Mouse (Mus musculus): Measurements from ENCODE around the gene Ppp1r14b.

Ppp1r14b gene

DNA sequence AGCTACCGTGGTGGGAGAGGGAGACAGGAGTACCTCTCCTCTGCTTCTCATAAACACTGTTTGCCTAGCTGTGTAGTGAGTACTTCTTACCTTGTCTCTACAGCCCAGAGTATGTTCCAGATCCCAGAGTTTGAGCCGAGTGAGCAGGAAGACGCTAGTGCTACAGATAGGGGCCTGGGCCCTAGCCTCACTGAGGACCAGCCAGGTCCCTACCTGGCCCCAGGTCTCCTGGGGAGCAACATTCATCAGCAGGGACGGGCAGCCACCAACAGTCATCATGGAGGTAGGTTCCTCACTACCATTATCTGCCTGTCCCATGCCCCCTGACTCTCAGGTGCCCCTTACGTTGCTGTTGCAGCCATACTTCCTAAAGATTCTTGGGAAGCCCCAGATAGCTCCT is 32.0 kb upstream of the Ppp1r14b start:
- DNase-seq (ENCODE audit: low spot score), result no peak

DNA sequence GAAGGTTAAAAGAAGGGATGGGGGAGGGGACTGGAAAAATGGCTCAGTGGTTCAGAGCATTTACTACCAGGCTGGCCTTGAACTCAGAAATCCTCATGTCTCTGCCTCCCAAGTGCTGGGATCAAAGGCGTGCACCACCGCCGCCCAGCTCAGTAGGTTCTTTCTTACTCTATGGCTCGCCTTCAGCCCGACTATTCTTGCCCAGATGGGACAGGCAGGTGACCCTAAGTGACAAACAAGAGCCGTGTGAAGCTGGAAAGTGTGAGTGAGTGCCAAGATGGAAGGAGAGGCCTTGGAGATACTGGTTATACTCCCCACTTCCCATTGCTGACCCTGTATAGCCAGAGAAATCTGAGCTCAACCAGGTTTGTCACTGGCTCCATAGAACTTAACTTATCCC is 31.1 kb upstream of the Ppp1r14b start:
- DNase-seq (ENCODE audit: low spot score), result no peak

GRCm38 (mm10) chr19:6947742-6948141 is 27.0 kb upstream of the Ppp1r14b start:
- no peak for DNase-seq (ENCODE audit: low spot score)

GRCm38 (mm10) chr19:6948186-6948585 is 26.6 kb upstream of the Ppp1r14b start:
- no peak for DNase-seq (ENCODE audit: low spot score)

DNA sequence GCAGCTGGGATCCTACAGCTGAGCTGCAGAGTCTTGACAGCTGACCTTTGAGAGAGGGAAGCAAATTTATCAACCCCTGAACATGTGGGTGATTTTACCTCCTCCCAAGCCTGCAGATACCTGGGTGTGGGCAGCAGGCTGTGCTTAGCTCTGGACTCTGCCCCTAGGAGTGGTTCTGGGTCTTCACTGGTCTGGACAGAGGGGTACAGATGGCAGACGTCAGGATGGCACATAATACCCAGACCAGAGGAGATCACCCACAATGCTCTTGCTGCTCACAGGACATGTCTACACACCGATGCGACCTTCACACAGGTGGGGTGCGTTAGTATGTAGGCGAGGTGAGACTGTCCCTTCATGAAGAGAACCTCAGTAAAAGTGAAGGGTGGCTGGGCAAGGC is 25.2 kb upstream of the Ppp1r14b start:
- DNase-seq (ENCODE audit: low spot score), result no peak

DNA sequence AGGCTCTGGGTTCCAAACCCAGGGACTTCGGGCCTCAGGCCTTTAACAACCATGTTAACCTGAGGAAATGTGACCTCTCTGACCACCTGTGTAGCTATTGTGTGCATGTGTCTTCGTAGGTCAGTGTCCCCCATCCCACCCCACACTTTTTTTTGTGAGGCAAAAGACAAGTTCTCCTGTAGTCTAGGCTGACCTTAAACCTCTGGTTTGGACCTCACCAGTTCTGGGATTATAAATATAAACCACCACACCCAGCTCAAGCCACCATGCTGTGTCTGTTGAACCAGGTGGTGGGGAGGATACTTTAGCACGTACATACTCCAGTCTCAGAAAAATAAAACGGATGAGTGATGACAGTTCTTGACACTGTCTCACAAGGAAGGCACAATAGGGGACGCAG is 24.8 kb upstream of the Ppp1r14b start:
- DNase-seq (ENCODE audit: low spot score), result no peak

DNA sequence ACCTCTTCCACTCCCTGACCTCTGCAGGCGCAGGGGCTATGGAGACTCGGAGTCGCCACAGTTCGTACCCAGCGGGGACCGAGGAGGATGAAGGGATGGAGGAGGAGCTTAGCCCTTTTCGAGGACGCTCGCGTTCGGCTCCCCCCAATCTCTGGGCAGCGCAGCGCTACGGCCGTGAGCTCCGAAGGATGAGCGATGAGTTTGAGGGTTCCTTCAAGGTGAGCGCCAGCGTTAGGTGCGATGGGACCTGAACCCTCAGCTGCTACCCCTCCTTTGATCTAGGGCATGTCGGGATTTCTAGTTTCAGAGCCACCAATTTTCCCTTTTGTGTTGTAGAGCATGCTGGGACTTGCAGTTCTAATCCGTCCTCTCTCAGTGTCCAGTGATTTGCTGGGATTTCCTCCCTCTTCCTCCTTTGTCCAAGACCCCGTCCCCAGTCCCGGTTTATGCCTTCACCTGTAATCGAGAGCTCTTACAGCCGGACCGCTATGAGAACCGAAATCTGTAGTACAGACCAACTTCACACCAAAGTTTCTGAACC is 24.1 kb upstream of the Ppp1r14b start:
- peak; percentile 75 for DNase-seq (ENCODE audit: low spot score)

DNA sequence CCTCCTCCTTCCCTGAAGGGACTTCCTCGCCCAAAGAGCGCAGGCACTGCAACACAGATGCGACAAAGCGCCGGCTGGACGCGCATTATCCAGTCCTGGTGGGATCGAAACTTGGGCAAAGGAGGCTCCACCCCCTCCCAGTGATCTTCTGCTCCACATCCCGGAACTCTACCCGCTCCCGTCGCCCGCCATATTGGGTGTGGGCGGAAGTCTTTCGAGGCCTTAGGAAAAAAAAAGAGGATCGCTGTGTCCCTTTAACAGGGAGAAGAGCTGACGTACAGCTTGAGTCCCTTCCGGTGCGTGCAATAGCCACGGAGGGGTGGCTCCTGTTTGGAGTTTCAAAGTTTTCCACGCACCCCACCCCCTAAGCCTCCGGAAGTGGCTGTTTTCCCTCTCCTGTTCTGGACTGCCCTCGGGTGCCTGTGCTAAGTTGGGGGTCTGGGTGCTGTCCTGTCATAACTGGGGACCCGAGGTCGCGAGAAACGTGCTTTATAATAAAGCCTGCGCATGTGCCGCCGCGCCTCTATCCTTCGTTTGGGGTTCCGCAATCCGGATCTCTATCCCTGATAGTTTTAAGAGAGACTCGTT is 23.3 kb upstream of the Ppp1r14b start:
- DNase-seq (ENCODE audit: low spot score), result peak; percentile 95

GRCm38 (mm10) chr19:6951994-6952711 is 22.6 kb upstream of the Ppp1r14b start:
- DNase-seq (ENCODE audit: low spot score), result peak; percentile 80

GRCm38 (mm10) chr19:6952712-6953037 is 22.1 kb upstream of the Ppp1r14b start:
- peak; percentile 62 for DNase-seq (ENCODE audit: low spot score)

GRCm38 (mm10) chr19:6954046-6954445 is 20.7 kb upstream of the Ppp1r14b start:
- no peak for DNase-seq (ENCODE audit: low spot score)

- DNase-seq (ENCODE audit: low spot score), result no peak
These were observed 19.3 kb upstream of the Ppp1r14b start for GRCm38 (mm10) chr19:6955424-6955823.

GRCm38 (mm10) chr19:6956461-6956860 is 18.3 kb upstream of the Ppp1r14b start:
- DNase-seq (ENCODE audit: low spot score), result no peak

GRCm38 (mm10) chr19:6968491-6969271 is 6.1 kb upstream of the Ppp1r14b start:
- DNase-seq (ENCODE audit: low spot score), result no peak

DNA sequence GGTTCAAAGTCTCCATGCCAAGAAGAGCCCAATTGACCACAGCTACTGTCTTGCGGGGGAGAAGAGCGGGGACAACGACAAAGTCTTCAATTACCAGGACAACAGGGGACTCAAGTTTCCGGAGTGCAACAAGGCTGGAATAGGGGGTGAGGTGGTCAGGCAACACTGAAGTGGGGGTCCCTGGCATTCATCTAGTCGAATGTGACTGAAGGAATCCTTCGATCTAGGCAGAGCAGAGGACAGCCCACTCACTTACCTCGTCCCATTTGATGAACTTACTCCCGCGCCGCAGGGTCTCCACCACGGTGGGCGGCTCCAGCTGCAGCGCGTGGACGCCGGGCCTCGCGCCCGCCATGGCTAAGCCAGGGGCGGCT is 5.5 kb upstream of the Ppp1r14b start:
- no peak for DNase-seq (ENCODE audit: low spot score)

DNA sequence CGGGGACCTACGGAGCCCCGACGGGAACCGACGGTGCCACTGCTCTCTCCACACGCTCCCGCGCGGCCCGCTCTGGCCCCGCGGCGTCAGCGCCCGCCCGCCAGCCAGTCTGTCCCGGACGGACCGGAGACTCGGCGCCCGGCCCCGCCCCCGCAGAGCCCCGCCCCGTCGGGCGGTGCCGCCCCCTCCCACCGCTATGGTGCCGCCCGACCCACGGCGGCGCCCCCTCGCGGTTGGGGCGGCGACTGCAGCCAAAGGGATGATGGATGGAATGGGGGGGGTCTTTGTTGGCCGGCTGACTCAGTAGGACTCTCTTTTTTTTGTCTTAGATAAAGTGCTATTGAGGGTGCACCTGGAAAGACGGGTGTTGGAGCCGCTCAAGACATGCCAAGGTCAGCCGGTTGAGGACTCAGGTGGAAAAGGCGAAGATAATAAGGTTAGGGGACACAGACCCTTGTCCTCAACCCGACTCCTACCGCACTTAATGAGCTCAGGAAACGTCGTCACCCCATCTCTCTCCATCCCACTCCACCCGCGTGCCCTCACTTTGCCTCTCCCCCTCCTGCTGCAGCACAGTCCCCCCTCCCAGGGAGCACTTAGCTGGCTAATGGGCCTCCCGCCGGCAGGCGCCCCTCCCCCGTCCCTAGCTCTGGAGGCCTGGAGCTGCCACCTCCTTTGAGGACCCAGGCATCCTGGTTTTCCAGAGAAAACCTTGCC is 4.9 kb upstream of the Ppp1r14b start:
- peak; percentile 79 for DNase-seq (ENCODE audit: low spot score)

DNA sequence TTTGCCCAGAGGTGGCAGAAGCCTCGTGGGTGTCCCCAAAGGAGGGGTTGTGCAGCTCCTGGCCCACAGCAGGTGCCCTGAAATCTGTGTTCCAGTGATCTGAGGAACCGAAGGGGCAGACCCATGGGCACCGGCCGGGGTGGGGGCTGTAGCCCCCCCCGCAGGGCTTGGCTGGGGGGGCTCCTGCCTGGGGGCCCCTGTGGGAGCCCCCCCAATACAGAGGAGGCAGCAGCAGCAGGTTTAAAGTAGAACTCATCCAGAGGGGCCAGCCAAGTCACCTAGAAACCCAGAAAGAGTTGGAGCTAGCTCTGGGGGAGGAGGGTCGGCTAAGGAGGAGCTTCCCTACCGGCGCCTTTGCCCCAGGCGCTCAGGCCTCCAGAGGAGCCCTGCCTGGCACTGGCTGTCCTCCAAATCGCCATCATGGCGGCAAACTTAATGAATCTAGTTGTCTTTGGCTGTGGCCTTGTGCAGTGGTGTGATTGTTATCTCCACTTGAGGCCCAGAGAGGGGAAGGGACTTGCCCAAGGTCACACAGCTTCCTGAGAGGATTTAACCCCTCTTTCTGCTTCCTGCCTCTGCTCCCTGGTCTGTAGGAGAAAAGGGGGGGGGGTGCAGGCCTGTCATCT is 4.2 kb upstream of the Ppp1r14b start:
- no peak for DNase-seq (ENCODE audit: low spot score)

- no peak for DNase-seq (ENCODE audit: low spot score)
These were observed 3.1 kb upstream of the Ppp1r14b start for GRCm38 (mm10) chr19:6971644-6972043.

DNA sequence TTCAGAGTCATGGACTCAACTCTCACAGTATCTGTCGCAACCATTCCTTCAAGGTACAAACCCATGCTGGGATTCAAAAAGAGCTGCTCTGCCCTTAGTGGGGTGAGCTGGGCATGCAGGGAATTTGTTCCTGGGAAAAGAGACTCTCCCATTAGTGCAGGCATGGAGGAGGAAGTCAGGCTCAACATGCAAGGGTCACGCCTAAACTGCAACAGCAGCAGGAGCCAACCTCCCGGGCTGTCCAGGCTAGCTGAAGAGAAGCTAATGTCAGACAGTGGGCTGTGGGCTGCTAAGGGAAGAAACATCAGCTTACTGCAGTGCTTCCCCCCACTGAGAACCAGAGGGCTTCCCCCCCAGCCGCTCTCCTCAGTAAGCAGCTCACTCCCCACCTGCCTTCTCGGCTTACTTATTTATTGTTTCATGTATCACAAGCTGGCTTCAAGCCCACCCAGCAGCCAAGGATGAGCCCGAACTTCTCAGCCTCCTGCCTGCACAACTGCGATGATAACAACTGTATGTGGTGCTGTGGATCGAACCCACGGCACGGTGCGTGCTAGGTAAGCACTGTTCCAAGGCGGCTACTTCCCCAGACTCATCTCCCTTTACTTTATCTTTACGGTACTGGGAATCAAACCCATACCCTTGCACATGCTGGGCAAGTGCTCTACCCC is 2.4 kb upstream of the Ppp1r14b start:
- DNase-seq (ENCODE audit: low spot score), result no peak

DNA sequence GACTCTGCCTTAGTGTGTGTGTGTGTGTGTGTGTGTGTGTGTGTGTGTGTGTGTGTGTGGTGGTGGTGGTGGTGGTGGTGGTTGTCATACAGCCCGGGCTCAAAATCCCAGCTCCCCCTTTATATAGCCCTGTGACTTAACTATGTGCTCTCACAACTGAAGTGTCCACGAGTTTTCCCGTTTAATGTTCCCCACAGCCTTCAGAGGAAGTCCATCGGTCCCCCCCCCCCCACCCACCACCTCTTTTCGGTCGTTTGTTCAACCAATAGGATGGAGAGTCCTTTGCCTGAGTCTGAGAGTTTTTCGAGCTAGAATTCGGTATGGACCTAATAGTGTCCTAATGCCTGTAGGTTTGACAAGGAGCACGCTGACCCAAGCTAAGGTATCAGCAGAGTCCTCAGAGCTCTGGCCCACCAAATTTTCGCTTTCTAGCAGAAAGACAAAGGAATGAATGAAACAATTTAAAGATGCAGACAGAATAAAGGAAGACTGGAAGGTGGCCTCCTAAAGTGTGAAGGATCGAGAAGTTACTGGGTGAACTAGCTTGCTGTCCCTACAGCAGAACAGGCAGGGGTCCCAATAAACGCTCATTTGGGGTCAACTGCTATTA is 1.1 kb upstream of the Ppp1r14b start:
- no peak for DNase-seq (ENCODE audit: low spot score)

All from yolk sac, embryonic 10.5 days (tissue).